Mouse (Mus musculus): Measurements from ENCODE around the gene Mtmr2.
"Not testable (repeated sequence)": the region's sequence is repeated elsewhere in the genome, so short reads cannot be mapped to it uniquely, and the experiment has no call there.

Gene Mtmr2

DNA sequence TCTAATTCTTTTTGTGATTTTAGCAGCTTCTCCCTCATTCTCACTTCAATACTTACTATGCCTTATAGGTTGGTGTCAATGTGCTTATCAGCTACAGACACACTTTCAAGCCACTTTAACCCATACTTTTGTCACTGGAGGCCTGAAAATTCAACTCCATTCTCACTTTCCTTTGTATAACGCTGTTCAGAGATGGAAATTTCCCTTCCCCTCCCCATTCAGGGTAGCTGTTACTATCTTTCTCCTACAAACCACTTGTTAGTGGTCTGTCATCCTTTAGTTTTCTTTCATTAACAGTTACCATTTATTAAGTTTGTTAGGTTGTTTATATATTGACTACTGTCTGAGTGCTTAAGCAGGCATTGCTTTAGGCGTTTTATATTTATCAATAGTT, at the start of gene Mtmr2:
Mtmr2 (plus strand) TSS at position 7 of the 394 bp plus-strand sequence.
- no peak for DNase-seq (ENCODE audit: low read depth, low spot score)

DNA sequence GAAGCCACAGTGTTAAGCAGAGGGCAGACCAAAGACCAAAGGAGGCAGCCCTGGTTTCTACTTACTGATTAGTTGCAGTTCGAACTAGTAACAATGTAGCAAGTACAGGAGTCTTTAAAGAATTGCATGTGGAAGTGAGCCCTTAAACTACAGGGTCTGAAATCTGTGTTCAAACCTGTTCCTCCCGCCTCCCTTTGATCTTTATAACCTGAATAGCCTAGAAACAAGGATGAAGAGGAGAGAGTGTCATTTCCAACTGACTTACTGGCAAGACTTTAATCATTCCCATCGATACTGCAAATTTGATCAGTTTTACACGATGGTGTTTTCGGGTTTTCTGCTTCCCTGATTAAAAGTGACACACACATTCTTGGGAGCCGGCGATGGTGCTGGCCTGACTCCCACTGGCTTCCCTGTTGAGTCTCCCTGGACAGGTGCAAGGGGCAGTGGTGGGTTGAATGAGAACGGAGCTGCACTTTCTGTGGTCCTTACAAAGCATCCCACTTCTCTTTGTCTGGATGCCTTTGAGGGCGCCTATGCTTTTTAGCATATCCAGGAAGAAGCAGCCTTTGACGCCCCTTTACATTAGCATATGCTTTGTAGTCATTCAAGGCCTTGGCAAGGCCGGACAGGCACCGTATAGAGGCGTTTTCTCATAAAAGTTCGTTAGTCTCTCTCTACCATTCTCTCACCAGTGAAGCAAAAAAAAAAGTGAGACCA, 49.0 kb upstream of the Mtmr2 start:
- DNase-seq (ENCODE audit: low read depth, low spot score): no peak

GRCm38 (mm10) chr9:13699781-13700116, 48.5 kb upstream of the Mtmr2 start:
- DNase-seq (ENCODE audit: low read depth, low spot score): no peak

- no peak for DNase-seq (ENCODE audit: low read depth, low spot score)
Observed at GRCm38 (mm10) chr9:13701773-13702172, 46.4 kb upstream of the Mtmr2 start.

GRCm38 (mm10) chr9:13703100-13703499, 45.1 kb upstream of the Mtmr2 start:
- no peak for DNase-seq (ENCODE audit: low read depth, low spot score)

DNA sequence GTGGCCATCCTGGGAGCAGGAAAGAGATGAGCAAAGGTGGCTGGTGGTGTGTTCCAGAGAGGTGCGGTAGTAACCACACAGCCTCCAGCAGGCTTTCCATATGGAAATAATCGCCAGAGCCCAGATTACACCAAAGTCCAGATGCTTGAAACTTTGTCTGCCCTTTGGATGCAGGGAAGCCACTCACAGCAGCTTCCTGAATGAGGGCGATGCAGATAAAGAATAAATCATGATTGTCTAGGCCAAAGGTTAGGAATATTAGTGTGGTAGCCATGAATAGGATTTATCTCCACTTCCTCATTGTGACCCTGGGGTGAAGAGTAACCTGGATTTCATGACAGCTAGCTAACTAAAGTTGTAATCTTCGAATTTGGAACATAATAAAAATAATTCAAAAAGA, 43.3 kb upstream of the Mtmr2 start:
- DNase-seq (ENCODE audit: low read depth, low spot score): no peak

DNA sequence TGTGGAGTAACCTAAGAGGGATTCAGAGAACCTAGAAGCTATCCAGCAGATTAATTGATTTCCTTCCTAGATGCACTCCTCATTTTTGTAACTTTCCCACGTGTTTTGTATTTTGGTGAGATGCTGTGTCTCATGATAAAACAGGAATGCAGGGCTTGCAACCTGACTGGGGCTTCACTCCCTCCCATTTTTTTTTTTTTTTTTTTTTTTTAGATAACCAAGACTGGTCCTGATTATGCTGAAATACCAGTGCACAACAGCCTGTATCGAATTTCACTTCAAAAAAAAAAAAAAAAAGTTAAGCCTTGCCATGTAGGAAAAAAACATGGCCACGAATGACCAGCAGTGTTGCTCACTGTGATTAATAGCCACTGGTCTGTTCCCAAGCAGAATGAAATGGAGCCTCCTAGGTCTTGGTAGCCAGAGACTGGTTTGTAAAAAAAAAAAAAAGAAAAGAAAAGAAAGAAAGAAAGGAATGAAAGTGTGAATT, 41.1 kb upstream of the Mtmr2 start:
- DNase-seq (ENCODE audit: low read depth, low spot score): no peak

GRCm38 (mm10) chr9:13709436-13709835, 38.8 kb upstream of the Mtmr2 start:
- no peak for DNase-seq (ENCODE audit: low read depth, low spot score)

GRCm38 (mm10) chr9:13715891-13716290, 32.3 kb upstream of the Mtmr2 start:
- DNase-seq (ENCODE audit: low read depth, low spot score): not testable (repeated sequence)

- peak; percentile 63 for DNase-seq (ENCODE audit: low read depth, low spot score)
Observed at GRCm38 (mm10) chr9:13716316-13717099, 31.7 kb upstream of the Mtmr2 start.

GRCm38 (mm10) chr9:13748798-13749674, 826 bp downstream of the Mtmr2 start:
- peak; percentile 85 for DNase-seq (ENCODE audit: low read depth, low spot score)

DNA sequence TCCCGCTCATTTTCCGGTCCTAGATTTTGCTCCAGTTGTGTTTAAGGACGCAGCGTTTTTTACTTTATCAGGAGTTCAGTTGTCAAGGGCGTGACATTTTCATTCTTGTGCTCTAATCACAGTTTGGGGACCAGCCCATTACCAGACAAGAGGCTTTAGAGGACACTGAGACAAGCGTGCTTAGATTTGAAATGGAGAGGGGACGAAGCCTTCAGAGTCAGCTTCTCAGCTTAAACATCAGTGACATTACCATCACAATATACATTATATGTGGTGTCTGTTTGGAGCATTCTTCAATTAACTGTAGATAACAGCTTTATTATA, 1.4 kb downstream of the Mtmr2 start:
- no peak for DNase-seq (ENCODE audit: low read depth, low spot score)

GRCm38 (mm10) chr9:13752543-13752942, 4.3 kb downstream of the Mtmr2 start:
- no peak for DNase-seq (ENCODE audit: low read depth, low spot score)

DNA sequence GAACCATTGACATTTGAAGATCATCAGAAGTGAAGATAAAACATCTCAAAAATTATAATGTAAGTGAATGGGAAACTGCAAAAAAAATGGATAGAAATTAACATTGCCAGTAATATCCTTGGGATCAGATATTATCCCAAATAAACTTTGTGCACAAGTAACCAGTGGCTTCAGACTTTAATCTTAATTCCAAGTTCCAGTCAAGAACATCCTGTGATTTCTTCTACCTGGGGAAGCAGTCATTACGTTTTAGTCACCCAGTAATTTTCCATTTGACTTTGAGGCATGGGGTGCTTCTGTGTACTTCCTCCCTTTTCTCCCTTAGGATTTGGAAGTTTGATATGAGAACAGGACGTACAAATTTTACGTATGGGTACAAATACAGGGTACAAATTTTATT, 12.2 kb downstream of the Mtmr2 start:
- DNase-seq (ENCODE audit: low read depth, low spot score): no peak

DNA sequence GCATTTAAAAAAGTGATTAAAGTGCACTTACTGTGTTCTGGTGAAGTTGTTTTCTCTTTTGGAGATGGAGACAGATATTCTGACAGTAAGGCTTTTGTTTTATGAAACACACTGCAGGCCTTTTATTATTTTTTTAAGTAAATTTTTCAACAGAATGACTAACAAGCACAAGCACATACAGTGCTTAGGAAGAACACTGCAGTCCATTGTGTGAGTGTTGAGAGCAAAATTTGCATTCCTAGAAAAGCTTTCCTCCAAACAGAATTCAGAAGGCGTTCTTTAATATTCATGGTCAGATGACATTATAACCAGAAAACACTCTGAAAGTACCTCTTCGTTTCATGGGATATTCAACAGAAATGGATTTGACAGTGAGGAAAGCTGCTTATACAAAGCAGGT, 17.4 kb downstream of the Mtmr2 start:
- no peak for DNase-seq (ENCODE audit: low read depth, low spot score)

DNA sequence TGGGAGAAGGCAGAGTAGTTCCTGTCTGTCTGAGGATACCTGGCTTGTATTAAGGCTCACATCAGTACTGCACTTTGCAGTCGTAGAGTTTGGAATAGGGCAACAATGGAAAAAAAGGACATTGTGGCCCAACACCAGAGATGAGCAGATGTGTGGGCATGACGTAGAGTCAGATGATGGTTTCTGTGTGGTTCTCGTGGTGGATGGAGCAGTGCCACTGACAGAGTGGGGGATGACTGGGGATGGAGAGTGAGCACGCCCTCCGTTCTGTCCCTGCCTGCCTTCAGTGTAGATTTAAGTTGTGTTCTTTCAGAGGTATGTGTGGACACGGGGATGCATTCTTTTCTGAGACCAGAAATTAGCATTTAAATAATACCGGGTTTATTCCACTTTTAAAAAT, 18.4 kb downstream of the Mtmr2 start:
- DNase-seq (ENCODE audit: low read depth, low spot score): no peak

- DNase-seq (ENCODE audit: low read depth, low spot score): no peak
Observed at GRCm38 (mm10) chr9:13774732-13775131, 26.5 kb downstream of the Mtmr2 start.

DNA sequence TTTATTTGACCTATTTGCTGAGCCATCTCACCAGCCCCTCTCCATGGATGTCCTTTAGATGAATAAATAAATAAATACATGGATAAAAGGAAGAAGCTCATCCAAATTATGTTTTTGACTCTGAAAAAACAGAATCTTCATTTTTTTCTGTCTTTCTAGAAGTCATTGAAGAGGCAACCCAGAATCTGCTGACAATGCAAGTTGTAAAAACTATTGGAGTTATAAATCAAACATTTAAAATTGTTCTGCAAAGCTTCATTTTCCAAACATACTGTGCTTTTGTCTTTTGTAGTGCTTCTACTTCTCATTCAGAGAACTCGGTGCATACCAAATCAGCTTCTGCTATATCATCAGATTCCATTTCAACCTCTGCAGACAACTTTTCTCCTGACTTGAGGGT, 33.8 kb downstream of the Mtmr2 start:
- DNase-seq (ENCODE audit: low read depth, low spot score): no peak

GRCm38 (mm10) chr9:13790864-13791263, 42.7 kb downstream of the Mtmr2 start:
- DNase-seq (ENCODE audit: low read depth, low spot score): not testable (repeated sequence)

GRCm38 (mm10) chr9:13794302-13794701, 46.1 kb downstream of the Mtmr2 start:
- no peak for DNase-seq (ENCODE audit: low read depth, low spot score)

DNA sequence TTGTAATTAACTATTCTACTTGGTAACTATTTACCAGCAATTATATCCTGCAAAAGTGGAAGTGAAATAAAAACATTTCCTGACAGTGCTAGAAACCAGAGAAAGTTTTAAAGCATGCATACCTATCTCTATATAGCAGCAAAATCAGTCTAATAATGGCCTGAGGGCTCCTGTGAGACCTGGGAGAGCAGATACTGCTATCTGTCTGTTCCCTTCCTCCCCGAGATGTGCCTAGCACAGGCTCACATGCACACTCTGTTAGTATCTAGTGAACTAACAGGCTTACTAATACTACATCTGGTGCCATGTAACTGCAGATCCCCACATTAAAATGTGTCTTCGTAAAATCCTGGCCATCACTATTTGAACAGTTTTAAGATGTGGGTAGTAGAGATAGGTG, 46.5 kb downstream of the Mtmr2 start:
- DNase-seq (ENCODE audit: low read depth, low spot score): no peak

- DNase-seq (ENCODE audit: low read depth, low spot score): no peak
Observed at GRCm38 (mm10) chr9:13804480-13804879, 56.3 kb downstream of the Mtmr2 start.
